In genomic region chr11:29383493-29383892, GRCm38 (mm10) we compare ENCODE assay signal across 23 mouse cellular contexts. TPM values are rescaled to one million over a fixed set of nuclear protein-coding genes. Genes with fewer than 3 reads are reported as not detected.
DNase-seq lines count a peak whose midpoint lies in the region; ATAC-seq and TF ChIP-seq lines count a peak whose summit lies in the region.
"Had no signal": no experiment of that assay in that cellular context is flagged by ENCODE, and none has a peak within 500 bp of the region (broad histone marks: within the 10 kb centered on the region; RNA-seq: fewer than 3 reads in every experiment).

No protein-coding gene starts in this region.

- ATAC-seq in monocyte, adult 5-6 weeks (replicated peaks; ENCODE audit: insufficient number of reproducible peaks, low FRiP score, low TSS enrichment, poor library complexity, severe bottlenecking), result no peak
- ATAC-seq: activated CD4-positive, CD25-positive, alpha-beta regulatory T cell, adult 4 months; forebrain, embryonic 13.5 days; forebrain, embryonic 15.5 days; forebrain, postnatal 0 days; Patski had no signal

- no peak overlapping the region for H3K4me3 ChIP-seq in layer of hippocampus, adult 2 months
- H3K4me3 ChIP-seq in MEL (ENCODE audit: control insufficient read depth in 1 of 2, insufficient read depth in 1 of 2, low read depth in 2 of 2, low read length in 2 of 2), result no peak overlapping the region
- H3K4me3 ChIP-seq: embryonic facial prominence, embryonic 10.5 days; embryonic facial prominence, embryonic 12.5 days; forebrain, embryonic 13.5 days; forebrain, embryonic 15.5 days had no signal

- H3K9me3 ChIP-seq in MEL (replicated peaks; ENCODE audit: insufficient read depth, low read length), result no peaks in the 10 kb centered on the region
- H3K9me3 ChIP-seq: embryonic facial prominence, embryonic 10.5 days; embryonic facial prominence, embryonic 12.5 days; forebrain, embryonic 13.5 days; forebrain, embryonic 15.5 days; G1E had no signal

- no peak for TF ChIP-seq RAD21 in MEL (IDR thresholded peaks at IDR 0.05; ENCODE audit: low read depth, low read length)

- H3K79me2 ChIP-seq in MEL (ENCODE audit: control insufficient read depth, insufficient read depth, low read length, poor library complexity), result no peaks in the 10 kb centered on the region

- TF ChIP-seq CTCF in layer of hippocampus, adult 2 months (conservative IDR thresholded peaks at IDR 0.05), result no peak
- TF ChIP-seq CTCF in MEL (IDR thresholded peaks at IDR 0.05 in 2 of 3, conservative IDR thresholded peaks at IDR 0.05 in 1 of 3; ENCODE audit: control insufficient read depth in 1 of 3, insufficient read depth in 1 of 3, low read depth in 2 of 3, low read length in 3 of 3, poor library complexity in 1 of 3, severe bottlenecking in 1 of 3), result no peak

- H3K27me3 ChIP-seq in MEL (ENCODE audit: control insufficient read depth in 1 of 2, insufficient read depth in 2 of 2, low read length in 2 of 2), result no peaks in the 10 kb centered on the region
- H3K27me3 ChIP-seq: embryonic facial prominence, embryonic 12.5 days; forebrain, embryonic 13.5 days; forebrain, embryonic 15.5 days; Patski had no signal

- H3K36me3 ChIP-seq in MEL (ENCODE audit: control insufficient read depth in 1 of 2, insufficient read depth in 2 of 2, low read length in 2 of 2), result peaks cover 0 to 12% of the 10 kb centered on the region in 2 experiments; a peak in 2 of 4 replicates

- H3K27ac ChIP-seq in layer of hippocampus, adult 2 months, result 0 out of 2 replicates have a peak overlapping the region, but pooled peaks have one; percentile 0
- no peak overlapping the region for H3K27ac ChIP-seq in MEL (ENCODE audit: control insufficient read depth, low read depth, low read length)
- H3K27ac ChIP-seq: embryonic facial prominence, embryonic 10.5 days; embryonic facial prominence, embryonic 12.5 days; forebrain, embryonic 13.5 days; forebrain, embryonic 15.5 days had no signal

- no peak for TF ChIP-seq POLR2A in MEL (IDR thresholded peaks at IDR 0.05; ENCODE audit: control insufficient read depth in 1 of 2, insufficient read depth in 1 of 2, low read depth in 1 of 2, low read length in 2 of 2, poor library complexity in 1 of 2)

- H3K4me1 ChIP-seq in MEL (ENCODE audit: control insufficient read depth in 1 of 2, insufficient read depth in 2 of 2, low read length in 2 of 2), result peaks cover 5 to 11% of the 10 kb centered on the region in 2 experiments; a peak in 3 of 4 replicates
- H3K4me1 ChIP-seq: forebrain, embryonic 13.5 days had no signal

- no peak for DNase-seq in layer of hippocampus, adult 2 months (ENCODE audit: low spot score in 2 of 2)
- DNase-seq in layer of hippocampus, adult 9-11 months, result no peak
- DNase-seq in 416B (ENCODE audit: low read depth) (peak; percentile 50), MEL (ENCODE audit: low read depth, low spot score) (peak; percentile 24), liver (no peak)
- no peak for DNase-seq in neural tube, embryonic 10.5 days (ENCODE audit: extremely low spot score, low spot score)
- DNase-seq: adrenal gland, adult 8-10 months; adrenal gland, postnatal 14 days; adrenal gland, postnatal 36 days; cerebellum, adult 11-12 months; cerebellum, adult 2 months; cerebellum, adult 9-10 months; cerebellum, postnatal 10 days; cerebellum, postnatal 25 days; forebrain, postnatal 0 days had no signal

- no peak overlapping the region for H3K9ac ChIP-seq in MEL (ENCODE audit: control insufficient read depth, low read depth, low read length, poor library complexity, severe bottlenecking)
- H3K9ac ChIP-seq: embryonic facial prominence, embryonic 12.5 days; forebrain, embryonic 13.5 days; forebrain, embryonic 15.5 days; forebrain, postnatal 0 days had no signal

- TF ChIP-seq EP300 in MEL (IDR thresholded peaks at IDR 0.05; ENCODE audit: low read depth in 1 of 2, low read length in 2 of 2), result no peak

TF ChIP-seq in MEL, 35 proteins besides CTCF, POLR2A, EP300 and RAD21:
- no peak for TF ChIP-seq TCF12 (IDR thresholded peaks at IDR 0.05; ENCODE audit: low read depth, low read length)
- TF ChIP-seq ZMIZ1 (IDR thresholded peaks at IDR 0.05; ENCODE audit: low read depth, low read length), result no peak
- no peak for TF ChIP-seq MXI1 (IDR thresholded peaks at IDR 0.05; ENCODE audit: low read depth, low read length)
- no peak for TF ChIP-seq MEF2A (IDR thresholded peaks at IDR 0.05; ENCODE audit: extremely low read depth, insufficient replicate concordance, low read depth, low read length, poor library complexity, severe bottlenecking)
- no peak for TF ChIP-seq POLR2AphosphoS2 (IDR thresholded peaks at IDR 0.05; ENCODE audit: low read length)
- no peak for TF ChIP-seq MYB (IDR thresholded peaks at IDR 0.05; ENCODE audit: low read depth, low read length)
- TF ChIP-seq MYC (IDR thresholded peaks at IDR 0.05; ENCODE audit: low read depth, low read length), result no peak
- TF ChIP-seq KAT2A (conservative IDR thresholded peaks at IDR 0.05; ENCODE audit: low read depth, low read length), result no peak
- TF ChIP-seq BHLHE40 (IDR thresholded peaks at IDR 0.05; ENCODE audit: borderline replicate concordance, low read depth, low read length), result no peak
- TF ChIP-seq USF2 (IDR thresholded peaks at IDR 0.05; ENCODE audit: borderline replicate concordance in 1 of 2, insufficient read depth in 1 of 2, low read depth in 1 of 2, low read length in 2 of 2), result no peak
- TF ChIP-seq CHD2 (IDR thresholded peaks at IDR 0.05; ENCODE audit: low read length), result no peak
- TF ChIP-seq ZKSCAN1 (IDR thresholded peaks at IDR 0.05; ENCODE audit: low read depth, low read length), result no peak
- no peak for TF ChIP-seq UBTF (IDR thresholded peaks at IDR 0.05; ENCODE audit: borderline replicate concordance, insufficient read depth, low read depth, low read length)
- TF ChIP-seq GABPA (IDR thresholded peaks at IDR 0.05; ENCODE audit: low read depth, low read length), result no peak
- TF ChIP-seq ELF1 (IDR thresholded peaks at IDR 0.05; ENCODE audit: low read depth, low read length), result no peak
- TF ChIP-seq GATA1 (IDR thresholded peaks at IDR 0.05; ENCODE audit: low read depth, low read length), result no peak
- TF ChIP-seq SMC3 (IDR thresholded peaks at IDR 0.05; ENCODE audit: low read depth, low read length), result no peak
- TF ChIP-seq MAZ (IDR thresholded peaks at IDR 0.05; ENCODE audit: low read depth, low read length), result no peak
- TF ChIP-seq MAX (IDR thresholded peaks at IDR 0.05; ENCODE audit: low read length), result no peak

RNA-seq across cellular contexts. Expression of gene Ccdc88a, which starts 10.0 kb away (rescaled TPM):
- 10 to 100 TPM; 62.8 to 69.3 TPM for total RNA-seq in layer of hippocampus, adult 2 months (2021)
- 4.0 and 4.4 TPM in 2 replicates for total RNA-seq in MEL (2012; rRNA removed)
- 100 to 1,000 TPM in 1 of 2 experiments, 1 to 10 TPM in 1; 5.9 to 225 TPM for polyA plus RNA-seq in MEL (2012; ENCODE audit: insufficient read depth in 1 of 2, insufficient read length in 2 of 2, low read depth in 1 of 2, low replicate concordance in 2 of 2, missing spikeins in 1 of 2)
- total RNA-seq in monocyte, adult 5-6 weeks (2017), result 81.2 to 113 TPM (median 90.3 TPM) in 3 replicates

Comparison
In these comparisons a context has a peak if more than half of its experiments do, and no peak if none do; other contexts are left out.
1. DNase-seq: peak in 416B (single experiment) and MEL (single experiment); none in layer of hippocampus, adult 2 months (0 of 2), layer of hippocampus, adult 9-11 months (single experiment), neural tube, embryonic 10.5 days (single experiment) and liver (single experiment).
2. RNA of gene Ccdc88a, which starts 10.0 kb away (total RNA-seq): 81.2 to 113 TPM in monocyte, adult 5-6 weeks and 62.8 to 69.3 TPM in layer of hippocampus, adult 2 months; 4.0 to 4.4 TPM in MEL; every median in the first group is over 10 times any median in the second.